Mouse (Mus musculus) inflammation-experienced regulatory T-cells, adult 6 months (primary cell): Measurements from ENCODE around the gene Pou2f1. TPM values are rescaled to one million over a fixed set of nuclear protein-coding genes. Genes with fewer than 3 reads are reported as not detected.

Source experiments
- ATAC-seq: one replicate; pipeline ENCODE4 v1.8.0; 2017
- polyA plus RNA-seq, 3 experiments: library from polyadenylated mRNA; unstranded; fragments of 100-300 nt; shearing (Covaris generic); gene quantifications; one replicate each; pipeline ENCODE4 v1.2.1; 2017

Pou2f1 gene
- polyA plus RNA-seq, 3 experiments from 2014 or later = 26.0 to 60.8 (median 47.6) TPM

- ATAC-seq = no peak
Measured at GRCm38 (mm10) chr1:165840548-165841230, 161.8 kb downstream of the Pou2f1 start.

GRCm38 (mm10) chr1:165839201-165839600 lies 163.3 kb downstream of the Pou2f1 start:
- no peak for ATAC-seq

DNA sequence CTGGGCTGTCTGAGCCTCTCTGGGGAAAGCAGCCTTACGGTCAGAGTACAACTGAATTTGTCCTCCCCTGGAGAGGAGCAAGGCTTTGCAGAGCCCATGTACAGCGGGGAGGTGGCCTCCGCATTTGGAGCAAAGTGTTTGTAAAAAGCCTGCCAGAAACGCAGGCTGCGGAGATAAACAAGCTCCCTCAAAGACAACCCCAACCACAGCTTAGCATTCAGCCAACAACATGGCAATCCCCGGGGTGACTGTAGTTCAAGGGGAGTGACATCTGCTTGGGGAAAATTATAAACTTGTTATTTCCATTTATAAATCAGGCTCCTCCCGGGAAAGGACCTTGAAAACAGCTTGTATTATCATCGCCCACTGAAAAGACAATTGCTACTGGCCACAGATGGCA lies 164.9 kb downstream of the Pou2f1 start:
- peak; percentile 49 for ATAC-seq

DNA sequence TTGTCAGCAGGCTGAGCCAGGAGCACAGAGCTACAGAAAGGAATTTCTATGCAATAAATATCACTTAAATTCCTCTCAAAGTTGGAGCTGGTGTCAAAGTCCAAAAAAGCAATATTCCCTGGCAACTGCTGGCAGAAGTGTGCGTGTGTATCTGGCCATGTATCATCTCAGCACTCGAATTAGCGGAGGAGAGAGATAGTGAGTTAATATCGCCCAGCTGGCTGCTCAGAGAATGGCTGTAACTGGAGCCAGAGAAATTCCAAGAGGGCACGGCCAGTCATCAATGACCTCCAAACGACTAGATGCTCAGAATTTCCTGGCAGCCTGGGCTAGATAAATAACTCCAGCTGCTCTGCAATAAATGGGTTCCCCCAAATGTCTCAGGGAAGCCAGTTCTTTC lies 166.0 kb downstream of the Pou2f1 start:
- ATAC-seq = no peak

GRCm38 (mm10) chr1:165834633-165834975 lies 167.9 kb downstream of the Pou2f1 start:
- no peak for ATAC-seq

DNA sequence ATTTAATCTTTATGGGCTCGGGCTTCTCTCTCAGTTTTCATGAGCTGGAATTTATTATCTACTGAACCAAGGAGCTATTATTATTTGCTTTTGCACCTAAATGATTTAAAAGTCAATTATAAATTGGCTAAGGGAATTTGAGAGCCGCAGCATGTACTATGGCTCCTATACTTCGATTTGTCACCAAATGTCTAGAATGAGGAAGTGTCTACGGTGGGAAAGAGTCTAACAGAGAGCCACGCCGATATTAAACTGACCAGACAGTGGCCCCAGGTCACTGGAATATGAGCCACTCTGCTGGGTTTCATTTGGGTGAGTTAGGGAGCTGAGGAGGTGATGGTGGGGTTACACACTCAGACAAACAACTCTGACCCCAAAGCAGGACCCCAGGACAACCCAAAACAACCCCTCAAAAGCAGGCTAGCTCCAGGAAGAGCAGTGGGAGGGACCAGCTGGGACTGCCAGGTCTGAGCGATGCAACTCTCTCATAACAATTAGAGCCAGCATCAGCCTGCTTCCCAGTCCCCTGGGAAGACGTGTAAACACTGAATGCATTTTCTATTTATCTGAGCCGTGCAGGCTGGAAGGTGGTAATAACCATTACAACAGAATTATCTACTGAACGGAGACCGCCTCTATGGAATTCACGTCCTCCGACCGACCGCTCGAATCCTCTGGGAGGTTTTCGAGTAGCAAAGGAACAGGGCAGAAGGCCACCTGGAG lies 168.4 kb downstream of the Pou2f1 start:
- no peak for ATAC-seq

DNA sequence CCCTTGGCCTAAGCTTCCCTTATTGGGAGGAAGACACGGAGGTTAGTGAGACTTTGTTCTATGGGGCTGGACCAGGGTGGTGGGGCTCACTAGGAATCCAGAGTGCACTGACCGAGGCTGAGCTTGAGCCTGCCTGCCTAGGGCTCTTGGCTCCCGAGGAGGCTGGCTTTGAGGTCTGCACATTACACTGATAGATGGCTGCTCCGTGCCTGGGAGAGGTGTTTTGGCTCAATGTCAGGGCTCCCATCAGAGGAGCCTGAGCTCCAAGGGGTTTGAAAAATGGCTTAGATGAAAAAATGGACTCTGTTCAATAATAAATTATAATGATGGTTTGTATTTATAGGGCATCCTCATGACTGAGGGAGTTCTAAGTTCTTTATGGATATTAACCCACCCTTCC lies 169.2 kb downstream of the Pou2f1 start:
- no peak for ATAC-seq

GRCm38 (mm10) chr1:165829890-165830289 lies 172.6 kb downstream of the Pou2f1 start:
- no peak for ATAC-seq

GRCm38 (mm10) chr1:165828615-165829014 lies 173.9 kb downstream of the Pou2f1 start:
- peak; percentile 33 for ATAC-seq

DNA sequence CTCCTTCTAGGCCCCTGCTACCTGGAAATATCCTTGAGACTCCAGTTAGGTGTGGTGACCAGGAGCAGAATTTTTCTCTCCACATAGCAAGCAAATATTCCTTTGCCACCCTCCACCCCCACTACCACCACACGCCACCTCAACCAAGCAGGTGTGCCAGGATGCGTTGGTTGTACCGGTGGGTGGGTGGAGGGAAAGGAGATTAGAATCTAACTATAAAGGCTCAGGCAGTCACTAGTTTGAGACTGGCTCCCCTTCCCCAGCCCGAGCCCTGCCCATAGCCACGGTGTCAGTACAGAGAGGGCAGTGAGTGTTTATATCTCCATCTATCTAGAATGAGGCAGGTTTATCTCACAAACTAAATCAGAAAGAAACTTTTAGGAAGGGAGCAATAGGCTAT lies 174.3 kb downstream of the Pou2f1 start:
- ATAC-seq = peak; percentile 32

- ATAC-seq = peak; percentile 57
Measured at GRCm38 (mm10) chr1:165822031-165822430, 180.4 kb downstream of the Pou2f1 start.

- no peak for ATAC-seq
Measured at GRCm38 (mm10) chr1:165819147-165819546, 183.3 kb downstream of the Pou2f1 start.

DNA sequence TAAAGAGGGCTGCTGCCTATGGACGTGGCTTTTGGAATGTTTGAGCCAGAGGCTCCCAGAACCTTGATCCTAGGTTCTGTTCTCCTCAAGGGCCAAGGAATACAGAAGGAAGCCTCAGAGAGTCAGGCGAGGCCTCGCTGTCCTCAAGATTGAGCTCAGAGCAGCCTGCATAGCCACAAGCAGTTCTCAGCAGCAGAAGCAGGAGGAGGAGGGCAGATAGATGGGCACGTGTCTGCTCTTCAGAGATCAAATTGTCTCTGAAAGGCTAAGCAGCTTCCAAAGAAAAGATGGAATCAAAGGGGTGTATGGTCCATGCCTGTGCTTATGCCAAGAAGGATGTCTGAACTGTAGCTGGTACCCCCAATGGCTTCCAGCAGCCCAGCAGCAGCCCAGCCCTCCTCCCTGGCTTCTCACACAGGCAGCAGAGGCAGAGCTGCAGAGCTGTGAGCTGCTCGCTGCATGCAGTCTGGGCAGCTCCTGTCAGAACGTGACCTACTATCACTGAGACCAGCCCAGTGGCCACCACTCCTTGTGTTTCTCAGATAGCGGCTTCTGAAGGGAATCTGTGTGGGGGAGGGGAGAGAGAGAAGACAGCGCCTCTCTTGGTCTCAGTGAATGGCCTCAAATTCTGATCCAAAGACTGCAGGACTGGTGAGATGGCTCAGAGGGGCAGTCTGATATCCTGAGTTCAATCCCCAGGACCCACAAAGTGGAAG lies 184.2 kb downstream of the Pou2f1 start:
- no peak for ATAC-seq

DNA sequence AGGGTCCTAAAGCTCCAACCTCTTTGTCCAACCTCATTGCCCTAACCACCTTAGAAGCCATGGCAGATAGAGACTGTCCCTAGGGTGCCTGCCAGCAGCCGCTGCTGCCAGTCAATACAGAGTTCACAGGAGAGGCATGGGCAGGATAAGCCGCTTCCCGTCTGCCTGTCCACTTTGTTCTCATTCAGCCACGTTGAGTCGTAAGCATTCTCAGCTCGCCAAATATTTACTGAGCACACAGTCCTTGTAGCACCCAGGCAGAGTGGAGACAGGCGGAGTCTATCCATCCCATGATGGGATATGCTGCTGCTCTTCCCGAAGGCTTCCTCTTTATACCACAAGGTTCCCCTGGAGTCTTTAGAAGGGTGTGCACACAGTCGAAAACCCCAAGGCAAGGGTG lies 185.2 kb downstream of the Pou2f1 start:
- no peak for ATAC-seq

DNA sequence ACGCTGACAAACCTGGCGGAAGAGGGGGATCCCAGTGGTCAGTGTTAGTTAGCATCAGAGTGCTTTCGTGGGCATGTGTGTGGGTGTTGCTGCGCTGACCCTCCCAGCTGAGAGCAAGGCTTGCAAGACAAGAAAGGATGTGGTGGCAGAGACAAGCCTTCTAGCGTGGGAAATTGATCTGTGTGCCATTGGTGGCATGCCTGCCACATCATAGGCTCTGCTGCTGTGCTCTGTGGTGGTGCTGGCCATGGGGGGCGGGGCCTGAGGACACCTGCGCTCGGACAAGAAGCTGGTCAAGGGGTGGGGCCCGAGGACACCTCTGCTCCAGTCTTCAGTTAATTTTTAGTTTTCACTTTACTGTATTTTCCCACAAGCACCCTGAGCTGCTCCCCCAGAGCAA lies 186.1 kb downstream of the Pou2f1 start:
- ATAC-seq = peak; percentile 78

Other genes starting within 250 kb of the Pou2f1 start
- gene Creg1, start 238.9 kb downstream of the Pou2f1 start, polyA plus RNA-seq = 10 to 100 TPM; 15.6 to 20.4 (median 17.6) TPM
- gene Cd247, start 214.0 kb downstream of the Pou2f1 start, polyA plus RNA-seq = 100 to 1,000 TPM; 373 to 445 (median 435) TPM
- not detected for gene Dusp27, start 125.2 kb upstream of the Pou2f1 start, polyA plus RNA-seq
- gene Gpa33, start 127.6 kb upstream of the Pou2f1 start, polyA plus RNA-seq = not detected
- gene Mael, start 236.1 kb upstream of the Pou2f1 start, polyA plus RNA-seq = not detected